Mouse (Mus musculus) natural killer cell, adult 2 months (primary cell): ENCODE measurements around the gene Slc7a11.

Experiments
- DNase-seq, 2 experiments: peaks; one replicate each; pipeline ENCODE4 v3.0.0; 2022; ENCODE audit warnings: low spot score in 2 of 2

Slc7a11 gene

DNA sequence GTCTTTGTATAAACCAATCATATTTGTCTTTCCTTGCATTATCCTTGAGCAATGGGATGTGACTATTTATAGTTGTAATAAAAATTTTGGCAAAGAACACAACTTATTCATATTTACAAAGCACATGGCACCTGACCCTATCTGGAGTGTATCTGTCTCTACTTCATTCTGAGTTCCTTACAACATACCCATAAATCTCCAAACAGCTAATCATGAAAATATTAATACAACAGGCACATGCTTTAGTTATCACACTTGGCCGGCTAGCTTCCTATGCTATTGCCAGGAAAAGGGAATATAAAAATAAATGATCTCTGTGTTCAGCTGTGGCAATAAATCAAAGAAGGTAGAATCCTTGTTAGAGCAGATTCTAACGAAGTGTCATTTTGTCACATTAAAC, 257.5 kb downstream of the Slc7a11 start:
- no peak for DNase-seq

GRCm38 (mm10) chr3:50160756-50161155, 282.7 kb downstream of the Slc7a11 start:
- no peak for DNase-seq

DNA sequence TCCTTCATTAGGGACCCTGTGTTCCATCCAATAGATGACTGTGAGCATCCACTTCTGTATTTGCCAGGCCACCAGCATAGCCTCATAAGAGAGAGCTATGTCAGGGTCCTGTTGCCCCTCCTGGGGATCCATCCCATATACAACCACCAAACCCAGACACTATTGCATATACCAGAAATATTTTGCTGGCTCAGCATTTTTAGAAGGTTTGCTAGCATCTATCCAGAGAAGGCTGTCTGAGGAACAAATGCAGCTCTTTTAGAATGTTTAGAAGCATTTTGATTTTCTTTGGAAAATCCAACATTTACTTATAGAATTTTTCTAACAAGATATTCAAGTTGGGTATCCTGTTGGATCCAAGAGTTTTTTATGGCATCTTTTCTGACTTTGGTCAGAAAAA, 299.3 kb downstream of the Slc7a11 start:
- no peak for DNase-seq

- no peak for DNase-seq
Observed at GRCm38 (mm10) chr3:50138319-50138718, 305.1 kb downstream of the Slc7a11 start.

DNA sequence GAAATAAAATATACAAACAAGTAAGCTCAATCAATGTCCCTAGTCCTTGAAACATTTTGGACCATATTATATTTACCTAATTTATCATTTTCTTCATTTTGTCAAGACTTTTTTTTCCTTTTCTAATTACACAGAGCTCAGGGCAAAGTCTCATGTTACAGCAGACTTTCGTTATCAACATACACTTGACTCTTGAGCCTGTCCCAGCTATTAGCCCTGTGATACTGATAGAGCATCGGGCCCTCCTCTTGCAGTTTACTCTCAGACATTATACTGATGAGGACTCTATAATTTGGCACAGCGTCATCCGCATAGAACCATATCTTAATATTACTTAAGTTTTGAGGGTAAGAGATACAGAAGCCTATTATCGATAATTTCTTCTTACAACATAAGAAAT, 311.2 kb downstream of the Slc7a11 start:
- DNase-seq, result no peak

- no peak for DNase-seq
Observed at GRCm38 (mm10) chr3:50130319-50130718, 313.1 kb downstream of the Slc7a11 start.

GRCm38 (mm10) chr3:50121001-50121400, 322.4 kb downstream of the Slc7a11 start:
- no peak for DNase-seq

GRCm38 (mm10) chr3:50116266-50116665, 327.1 kb downstream of the Slc7a11 start:
- DNase-seq, result no peak

DNA sequence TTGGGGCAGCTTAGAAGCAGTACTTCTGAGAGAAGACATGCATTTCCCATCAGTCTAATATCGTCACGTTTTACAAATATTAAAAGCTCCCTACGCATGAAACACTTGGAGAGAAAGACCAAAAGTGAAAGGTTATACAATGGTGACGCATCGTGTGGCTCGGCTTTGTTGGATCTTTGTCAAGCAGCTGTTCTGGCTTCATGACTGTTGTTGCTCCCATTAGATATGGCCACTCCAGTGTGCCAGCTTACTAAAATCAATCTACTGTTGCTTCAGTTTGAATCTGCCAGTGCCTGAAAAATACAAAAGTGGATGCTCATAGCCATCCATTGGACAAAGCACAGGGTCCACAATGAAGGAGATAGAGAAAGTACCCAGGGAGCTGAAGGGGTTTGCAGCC, 337.9 kb downstream of the Slc7a11 start:
- DNase-seq, result no peak

GRCm38 (mm10) chr3:50094404-50095092, 348.9 kb downstream of the Slc7a11 start:
- no peak for DNase-seq

DNA sequence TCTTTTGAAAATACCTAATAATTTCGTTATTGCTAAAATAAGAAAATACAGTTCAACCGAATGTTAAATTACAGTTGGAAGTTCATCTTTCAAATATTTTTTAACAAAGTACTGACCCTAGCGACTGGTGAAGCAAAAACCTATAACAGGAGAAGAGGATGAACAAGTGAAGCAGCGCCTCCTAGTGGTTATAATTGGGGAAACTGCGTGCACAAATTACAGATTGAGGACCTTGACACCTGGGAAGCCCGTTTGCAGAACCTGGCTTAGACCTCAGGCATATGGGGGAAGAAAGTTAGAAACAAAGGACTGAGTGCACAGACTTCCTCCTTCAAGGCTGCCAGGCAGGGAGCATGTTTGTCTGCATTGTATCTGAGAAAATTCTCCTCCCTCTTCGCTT, 366.4 kb downstream of the Slc7a11 start:
- DNase-seq, result no peak

DNA sequence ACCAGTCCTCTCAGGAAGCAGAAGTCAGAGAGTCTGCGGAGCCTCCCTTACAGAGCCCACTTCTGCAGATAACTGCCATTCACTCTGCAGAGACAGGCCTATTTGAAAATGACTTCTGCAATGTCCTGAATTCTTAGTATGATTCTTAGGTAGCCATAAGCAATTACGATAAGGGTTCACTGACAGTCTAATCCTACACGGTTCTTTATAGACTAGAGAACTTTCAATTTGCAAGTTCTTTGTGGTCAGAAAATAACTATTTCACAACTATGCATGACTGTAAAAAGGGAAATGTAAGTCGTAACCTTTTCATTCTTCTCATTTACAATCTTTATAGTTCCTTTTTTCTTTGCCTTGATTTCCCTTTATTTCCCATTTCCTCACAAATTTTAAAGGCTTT, 380.0 kb downstream of the Slc7a11 start:
- DNase-seq, result no peak

DNA sequence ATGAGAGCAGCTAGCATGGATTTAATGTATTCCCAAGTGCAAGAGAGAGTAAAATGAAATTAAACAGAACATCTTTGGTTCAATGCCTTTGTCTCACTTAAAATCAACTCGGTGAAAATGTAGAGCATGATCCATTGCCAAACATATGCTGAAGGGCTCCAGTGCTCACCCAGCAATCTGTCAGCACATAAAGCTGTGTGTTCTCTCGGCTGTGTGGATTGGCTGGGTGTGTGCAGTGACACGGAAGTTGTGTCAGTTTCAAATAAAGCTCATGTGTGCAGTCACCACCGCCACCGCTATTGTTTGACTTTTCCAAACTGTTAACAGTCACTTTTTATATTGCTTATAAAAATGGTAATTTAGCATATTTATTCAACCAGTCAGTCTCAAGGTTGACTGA, 398.7 kb downstream of the Slc7a11 start:
- no peak for DNase-seq

GRCm38 (mm10) chr3:50044160-50044559, 399.3 kb downstream of the Slc7a11 start:
- DNase-seq, result no peak

DNA sequence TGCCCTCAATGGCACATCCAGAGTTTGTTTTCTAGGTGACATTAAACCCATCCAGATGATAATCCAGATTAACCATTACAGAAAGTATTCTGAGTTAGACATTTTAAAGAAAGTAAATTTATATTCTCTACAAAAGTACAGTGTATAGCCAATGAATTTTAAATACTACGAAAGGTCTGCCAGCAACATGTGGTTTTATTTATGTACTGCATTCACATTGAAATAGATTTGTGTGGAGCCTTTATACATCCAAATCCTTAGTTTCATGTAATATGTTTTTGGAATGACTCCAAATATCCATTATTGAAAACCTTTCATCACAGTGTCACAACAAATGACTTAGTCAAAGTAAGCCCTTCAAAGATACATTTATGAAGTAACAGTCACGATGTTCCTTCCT, 402.3 kb downstream of the Slc7a11 start:
- no peak for DNase-seq

- no peak for DNase-seq
Observed at GRCm38 (mm10) chr3:50035875-50036528, 407.4 kb downstream of the Slc7a11 start.

GRCm38 (mm10) chr3:50033325-50033724, 410.1 kb downstream of the Slc7a11 start:
- DNase-seq, result no peak

GRCm38 (mm10) chr3:50026039-50026438, 417.4 kb downstream of the Slc7a11 start:
- DNase-seq, result no peak

DNA sequence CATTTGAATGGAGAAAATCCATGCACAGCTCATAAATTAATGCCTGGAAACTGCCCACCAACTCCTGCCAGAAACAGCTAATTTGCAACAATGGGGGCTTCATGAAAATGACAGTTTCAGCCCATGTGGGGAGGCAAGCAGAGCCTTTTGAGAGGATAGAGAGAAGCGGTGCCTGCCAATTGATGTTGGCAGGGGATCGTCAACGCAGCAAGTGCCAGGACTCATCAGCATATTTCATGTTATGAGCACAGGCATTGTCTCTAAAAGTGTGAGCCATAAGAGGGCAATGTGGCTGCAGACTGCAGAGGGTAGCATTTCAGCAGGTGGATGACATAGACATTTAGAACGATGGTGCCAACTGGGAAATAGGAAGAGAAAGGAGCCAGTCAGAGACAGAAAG, 429.0 kb downstream of the Slc7a11 start:
- DNase-seq, result no peak

GRCm38 (mm10) chr3:50012012-50012411, 431.4 kb downstream of the Slc7a11 start:
- DNase-seq, result no peak

DNA sequence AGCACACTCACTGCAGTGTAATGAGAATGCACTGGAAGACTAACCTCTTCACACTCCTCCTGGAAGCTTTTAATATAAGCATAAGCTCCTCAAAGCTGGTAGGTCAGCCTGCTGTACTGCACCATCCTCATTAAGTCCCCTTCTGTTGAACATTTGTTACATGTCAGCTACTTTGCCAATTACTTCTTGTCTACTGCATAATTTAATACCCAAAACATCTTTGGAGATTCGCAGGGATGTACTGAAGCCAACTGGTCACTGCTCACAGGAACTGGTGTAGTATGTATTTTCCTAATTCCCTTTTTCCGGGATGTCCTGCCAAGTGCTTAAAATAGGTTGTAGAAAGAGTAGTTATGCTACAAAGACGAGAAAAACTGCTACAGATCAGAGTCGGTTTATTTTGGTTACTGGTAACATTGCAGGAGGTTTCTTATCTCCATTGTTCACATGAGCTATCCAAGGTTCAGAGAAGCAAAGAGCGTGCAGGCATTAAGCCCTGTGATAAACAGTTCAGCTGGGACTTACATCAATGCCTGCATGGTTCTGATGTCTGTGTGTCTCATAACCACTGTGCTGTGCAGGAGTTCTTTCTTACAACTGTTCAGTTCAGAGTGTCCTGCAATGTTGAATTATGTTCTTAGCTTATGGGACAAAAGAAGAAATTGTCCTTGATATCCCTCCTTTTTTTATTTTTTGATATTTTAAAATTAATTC, 439.3 kb downstream of the Slc7a11 start:
- DNase-seq, result no peak

DNA sequence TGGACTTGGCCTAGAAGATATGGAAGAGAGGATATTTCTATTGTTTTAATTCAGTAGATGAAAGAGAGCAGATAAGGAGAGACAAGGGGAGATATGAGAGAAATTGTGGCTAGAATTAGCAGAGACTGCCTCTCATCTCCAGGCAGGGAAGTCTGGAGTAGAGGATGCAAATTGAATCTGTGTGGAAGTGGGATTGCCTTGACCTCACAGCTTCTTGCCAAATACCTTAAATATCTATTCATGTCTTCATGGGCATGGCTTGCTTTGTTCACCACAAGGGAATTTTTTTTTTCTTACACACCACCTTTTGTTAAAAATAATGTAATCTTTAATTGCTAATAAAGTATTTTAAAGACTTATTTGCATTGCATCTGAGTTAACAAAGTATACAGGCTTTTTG, 441.3 kb downstream of the Slc7a11 start:
- no peak for DNase-seq

DNA sequence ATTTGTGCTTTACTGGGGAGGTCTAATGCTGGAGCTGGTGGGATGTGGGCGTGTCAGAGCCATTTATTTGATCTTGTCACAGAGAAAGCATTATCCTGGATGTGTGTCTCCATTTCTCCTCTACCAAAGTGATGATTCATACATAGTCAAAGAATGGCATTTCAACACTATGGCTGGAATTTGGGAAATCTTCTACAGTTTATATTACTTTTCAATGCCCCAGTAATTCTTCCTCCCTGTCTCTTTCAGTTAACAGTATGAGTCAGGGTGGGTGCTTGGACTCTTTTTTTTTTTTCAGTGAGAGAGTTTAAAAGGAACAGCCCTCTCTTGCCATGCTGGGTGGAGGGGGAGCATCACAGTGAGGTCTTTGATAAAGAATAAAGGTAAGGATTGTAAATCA, 441.8 kb downstream of the Slc7a11 start:
- no peak for DNase-seq
